Mouse (Mus musculus) MEL (cell line): ENCODE measurements around the gene Gm17606.

ENCODE experiments used
- CHD2 ChIP-seq: IDR thresholded peaks from 2 replicates; pipeline ENCODE4 v1.6.1; 2011; ENCODE audit warnings: low read length, improper control_type of control experiment
- CTCF ChIP-seq, 3 experiments: IDR thresholded peaks in 2 of 3; conservative IDR thresholded peaks in 1 of 3; 2 replicates each; pipeline ENCODE4 v1.5.1; 2011 to 2012; ENCODE audit warnings: low read length in 3 of 3, low read depth in 2 of 3, mild to moderate bottlenecking in 2 of 3, improper control_type of control experiment in 1 of 3, inconsistent platforms in 1 of 3, mixed read lengths in 1 of 3, moderate library complexity in 1 of 3; ENCODE audit not compliant: control insufficient read depth in 1 of 3, insufficient read depth in 1 of 3, poor library complexity in 1 of 3, severe bottlenecking in 1 of 3
- EP300 ChIP-seq, 2 experiments: IDR thresholded peaks; 2 replicates each; pipeline ENCODE4 v1.6.1; 2011; ENCODE audit warnings: improper control_type of control experiment in 2 of 2, low read length in 2 of 2, low read depth in 1 of 2, mild to moderate bottlenecking in 1 of 2
- GATA1 ChIP-seq: IDR thresholded peaks from 2 replicates; pipeline ENCODE4 v1.6.1; 2011; ENCODE audit warnings: low read depth, low read length, improper control_type of control experiment
- MXI1 ChIP-seq: IDR thresholded peaks from 2 replicates; pipeline ENCODE4 v1.6.1; 2011; ENCODE audit warnings: mild to moderate bottlenecking, low read depth, low read length, improper control_type of control experiment
- POLR2A ChIP-seq, 2 experiments: IDR thresholded peaks; 2 replicates each; pipeline ENCODE4 v1.6.1; 2011 to 2012; ENCODE audit warnings: low read length in 2 of 2, mild to moderate bottlenecking in 2 of 2, control low read depth in 1 of 2, improper control_type of control experiment in 1 of 2, low read depth in 1 of 2, moderate library complexity in 1 of 2; ENCODE audit not compliant: control insufficient read depth in 1 of 2, insufficient read depth in 1 of 2, poor library complexity in 1 of 2
- ZC3H11A ChIP-seq: IDR thresholded peaks from 2 replicates; pipeline ENCODE4 v1.6.1; 2012; ENCODE audit warnings: low read depth, mild to moderate bottlenecking, inconsistent platforms, low read length, improper control_type of control experiment

- TF ChIP-seq GATA1 (no peak), CTCF (IDR thresholded peaks at IDR 0.05 in 2 of 3, conservative IDR thresholded peaks at IDR 0.05 in 1 of 3; ENCODE audit: control insufficient read depth in 1 of 3, insufficient read depth in 1 of 3, low read depth in 2 of 3, low read length in 3 of 3, poor library complexity in 1 of 3, severe bottlenecking in 1 of 3) (no peak), MXI1 (no peak), POLR2A (IDR thresholded peaks at IDR 0.05; ENCODE audit: control insufficient read depth in 1 of 2, insufficient read depth in 1 of 2, low read depth in 1 of 2, low read length in 2 of 2, poor library complexity in 1 of 2) (no peak), ZC3H11A (no peak), EP300 (IDR thresholded peaks at IDR 0.05; ENCODE audit: low read depth in 1 of 2, low read length in 2 of 2) (no peak), CHD2 (no peak)
Observed at GRCm38 (mm10) chr14:54640121-54640520, 631 bp upstream of the Gm17606 start.
